Mouse (Mus musculus) kidney, adult 2 months (tissue): ENCODE data around the gene 4932438H23Rik. TPM values are rescaled to one million over a fixed set of nuclear protein-coding genes. Genes with fewer than 3 reads are reported as not detected.

Source experiments
- DNase-seq: peaks from one replicate; pipeline ENCODE4 v3.0.0; 2021
- H3K27ac ChIP-seq: fragments of 200-500 bp; 2 replicates; pipeline ENCODE4 v1.5.1; 2012; ENCODE audit warnings: low read depth, low read length, control low read depth, inconsistent platforms; ENCODE audit not compliant: insufficient read depth
- H3K27me3 ChIP-seq: fragments of 200-500 bp; replicated peaks from 2 replicates; pipeline ENCODE4 v1.6.1; 2012; ENCODE audit warnings: mild to moderate bottlenecking, moderate library complexity, low read length, inconsistent platforms; ENCODE audit not compliant: control insufficient read depth, insufficient read depth
- H3K36me3 ChIP-seq: fragments of 200-500 bp; 2 replicates; pipeline ENCODE4 v1.6.1; 2012; ENCODE audit warnings: mild to moderate bottlenecking, moderate library complexity, low read length, inconsistent platforms; ENCODE audit not compliant: control insufficient read depth, insufficient read depth
- H3K4me1 ChIP-seq: fragments of 200-500 bp; 2 replicates; pipeline ENCODE4 v1.6.1; 2011; ENCODE audit warnings: low read length; ENCODE audit not compliant: control insufficient read depth, insufficient read depth
- H3K4me3 ChIP-seq: fragments of 200-500 bp; 2 replicates; pipeline ENCODE4 v1.5.1; 2011; ENCODE audit warnings: mild to moderate bottlenecking, low read depth, low read length, control low read depth; ENCODE audit not compliant: insufficient read depth
- CTCF ChIP-seq: fragments of 200-500 bp; conservative IDR thresholded peaks from 2 replicates; pipeline ENCODE4 v1.5.1; 2011; ENCODE audit warnings: low read depth, mild to moderate bottlenecking, control low read depth, low read length, moderate library complexity, mixed read lengths; ENCODE audit not compliant: insufficient read depth, insufficient read length
- POLR2A ChIP-seq: fragments of 200-500 bp; IDR thresholded peaks from one replicate; pipeline ENCODE4 v1.6.1; 2011; ENCODE audit warnings: low read depth, low read length, control low read depth
- WGBS: fragments of 180-500 bp; shearing (Covaris S2); methylation state at CpG from one replicate; pipeline ENCODE4 v1.1.7; 2018; 5-methylcytosine and 5-hydroxymethylcytosine counted together
- polyA plus RNA-seq: library from polyadenylated mRNA; depleted of rRNA; stranded (reverse); fragments of >200 nt; gene quantifications from 2 replicates; pipeline ENCODE4 v1.2.3, GENCODE M21; 2012

4932438H23Rik gene
- polyA plus RNA-seq, 1 experiment: 0.14 TPM

DNA sequence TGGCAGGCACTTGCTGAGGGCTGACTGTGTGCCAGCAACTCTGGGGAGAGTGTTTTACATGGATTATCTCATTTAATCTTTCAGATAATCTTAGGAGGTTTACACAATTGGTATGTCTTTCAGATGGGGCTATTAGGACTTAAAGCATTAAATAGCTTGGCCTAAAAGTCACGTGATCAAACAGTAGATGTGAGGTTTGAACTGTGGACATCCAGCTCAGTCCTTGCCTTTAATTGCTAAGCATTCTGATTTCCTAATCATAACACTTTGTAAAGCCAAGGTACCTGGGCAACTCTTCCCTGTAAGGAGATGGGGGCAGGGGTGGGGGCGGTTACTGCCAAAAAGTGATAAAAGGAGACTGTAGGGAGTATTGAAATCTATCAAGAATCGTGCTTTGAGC lies 41.7 kb upstream of the 4932438H23Rik start:
- TF ChIP-seq POLR2A (no peak), CTCF (no peak)
- Histone ChIP-seq H3K4me1 (no peaks in the 10 kb centered on the region), H3K4me3 (no peak overlapping the region), H3K27ac (no peak overlapping the region), H3K36me3 (no peaks in the 10 kb centered on the region), H3K27me3 (no peaks in the 10 kb centered on the region; the same call in 1 of the 2 replicates)
- DNase-seq: no peak
- 83% methylated on average over 3 of the region's 3 CpGs for WGBS

DNA sequence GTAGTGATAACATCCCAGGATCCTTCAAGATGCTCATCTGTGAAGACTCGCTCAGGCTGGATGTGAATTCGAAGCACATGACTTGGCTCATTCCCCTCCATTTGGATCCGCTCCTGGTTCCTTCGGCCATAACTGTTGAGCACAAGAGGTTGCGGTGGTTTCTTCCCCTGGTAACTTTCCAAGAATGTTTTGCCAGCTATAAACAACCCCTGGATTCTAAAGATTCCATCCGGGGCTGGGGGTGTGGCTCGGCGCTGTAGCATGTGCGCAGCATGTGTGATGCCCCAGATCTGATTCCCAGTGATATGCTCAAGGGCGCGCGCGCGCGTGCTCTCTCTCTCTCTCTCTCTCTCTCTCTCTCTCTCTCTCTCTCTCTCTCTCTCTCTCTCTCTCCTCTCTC lies 35.0 kb upstream of the 4932438H23Rik start:
- Histone ChIP-seq H3K4me3 (no peak overlapping the region), H3K4me1 (no peaks in the 10 kb centered on the region), H3K27ac (no peak overlapping the region), H3K27me3 (no peaks in the 10 kb centered on the region), H3K36me3 (no peaks in the 10 kb centered on the region)
- 90% methylated on average over 15 of the region's 15 CpGs for WGBS
- no peak for DNase-seq
- no peak for TF ChIP-seq CTCF
- no peak for TF ChIP-seq POLR2A

DNA sequence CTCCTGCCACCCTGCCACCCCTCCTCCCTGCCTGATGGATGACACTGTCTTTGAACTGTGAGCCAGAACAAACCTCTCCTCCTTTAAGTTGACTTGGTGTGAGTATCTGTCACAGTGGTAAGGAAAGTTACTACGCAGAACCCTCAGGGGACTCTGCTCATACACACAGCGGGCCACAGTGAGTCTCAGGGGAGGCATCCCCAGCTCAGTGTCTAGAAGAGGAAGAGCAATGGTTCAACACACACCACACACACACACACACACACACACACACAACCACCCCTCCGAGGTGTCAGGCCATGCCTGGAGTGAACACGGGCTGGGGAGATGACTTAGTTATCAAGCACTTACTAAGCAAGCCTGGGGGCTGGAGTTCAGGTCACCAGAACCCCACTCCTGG lies 33.5 kb upstream of the 4932438H23Rik start:
- H3K27me3 ChIP-seq: no peaks in the 10 kb centered on the region
- TF ChIP-seq CTCF (no peak), POLR2A (no peak)
- 70% methylated on average over 4 of the region's 4 CpGs for WGBS
- no peak for DNase-seq
- H3K27ac ChIP-seq: no peak overlapping the region
- no peaks in the 10 kb centered on the region for H3K36me3 ChIP-seq
- no peaks in the 10 kb centered on the region for H3K4me1 ChIP-seq
- no peak overlapping the region for H3K4me3 ChIP-seq

DNA sequence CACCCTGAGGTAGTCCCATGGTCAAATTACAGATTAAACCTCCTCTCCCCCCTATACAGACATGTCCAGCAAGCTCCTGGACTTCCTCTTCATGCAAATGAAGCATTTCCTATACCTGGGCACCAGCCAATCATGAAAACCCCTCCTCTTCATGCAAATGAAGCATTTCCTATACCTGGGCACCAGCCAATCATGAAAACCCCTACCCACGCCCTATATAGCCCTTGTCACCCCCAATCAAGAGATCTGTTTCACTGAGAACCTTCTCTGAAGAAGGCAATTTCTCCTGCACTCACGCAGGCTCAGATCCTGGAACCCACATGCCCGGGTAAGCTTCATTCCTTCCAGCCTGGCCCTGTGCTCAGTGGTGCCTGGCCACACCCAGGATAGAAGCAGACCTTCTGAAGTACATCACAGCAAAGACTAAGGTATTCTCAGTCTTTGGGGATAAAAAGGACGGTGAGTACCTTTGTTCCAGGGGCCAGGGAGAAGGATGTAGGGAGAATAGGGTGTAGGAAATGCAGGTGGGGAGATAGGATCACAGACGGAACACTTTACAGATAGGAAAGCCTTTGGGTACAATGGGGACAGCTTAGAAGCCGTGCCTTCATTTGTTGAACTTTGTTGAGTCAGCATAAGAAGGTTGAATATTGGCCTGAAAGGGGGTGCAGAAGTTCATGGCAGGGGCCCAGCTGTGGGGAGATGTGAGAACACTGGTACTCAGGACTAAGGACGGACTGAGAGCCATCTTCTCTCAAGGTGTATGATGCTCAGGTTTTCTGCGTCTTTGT lies 32.0 kb upstream of the 4932438H23Rik start:
- no peak for DNase-seq
- H3K4me1 ChIP-seq: no peaks in the 10 kb centered on the region
- H3K36me3 ChIP-seq: no peaks in the 10 kb centered on the region
- no peaks in the 10 kb centered on the region for H3K27me3 ChIP-seq
- H3K4me3 ChIP-seq: no peak overlapping the region
- H3K27ac ChIP-seq: no peak overlapping the region
- TF ChIP-seq POLR2A (no peak), CTCF (no peak)
- WGBS: 75% methylated on average over 8 of the region's 8 CpGs

DNA sequence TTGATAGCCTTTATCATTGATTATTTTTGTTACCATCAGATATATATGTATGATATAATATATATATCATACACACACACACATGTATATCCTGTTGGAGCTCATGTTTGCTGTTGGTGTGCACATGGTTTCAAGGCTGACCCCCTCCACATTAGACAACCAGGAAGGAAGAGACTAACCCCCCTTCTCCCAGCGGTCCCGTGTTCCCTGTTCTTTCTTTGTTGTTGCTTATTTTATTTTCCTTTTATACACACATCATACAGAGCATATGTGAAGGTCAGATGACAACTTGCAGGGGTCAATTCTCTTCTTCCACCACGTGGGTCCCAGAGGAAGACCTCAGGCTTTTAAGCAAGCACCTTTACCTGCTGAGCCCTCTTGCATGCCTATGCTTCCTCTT lies 29.3 kb upstream of the 4932438H23Rik start:
- no peaks in the 10 kb centered on the region for H3K36me3 ChIP-seq
- 71% methylated on average over 3 of the region's 3 CpGs for whole genome bisulfite sequencing
- H3K27ac ChIP-seq: no peak overlapping the region
- H3K4me3 ChIP-seq: no peak overlapping the region
- DNase-seq: no peak
- TF ChIP-seq POLR2A: no peak
- TF ChIP-seq CTCF: no peak
- no peaks in the 10 kb centered on the region for H3K27me3 ChIP-seq
- H3K4me1 ChIP-seq: no peaks in the 10 kb centered on the region

DNA sequence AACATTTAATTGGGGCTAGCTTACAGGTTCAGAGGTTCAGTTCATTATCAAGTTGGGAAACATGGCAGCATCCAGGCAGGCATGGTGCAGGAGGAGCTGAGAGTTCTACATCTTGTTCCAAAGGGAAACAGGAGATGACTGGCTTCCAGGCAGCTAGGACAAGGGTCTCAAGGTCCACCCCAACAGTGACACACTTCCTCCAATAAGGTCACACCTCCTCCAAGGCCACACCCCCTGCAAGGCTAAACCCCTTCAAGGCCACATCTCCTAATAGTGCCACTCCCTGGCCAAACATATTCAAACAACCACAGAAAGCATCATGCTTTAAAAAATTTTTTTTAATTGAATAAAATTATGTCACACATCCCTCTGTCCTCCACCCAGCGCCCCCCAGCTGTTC lies 28.9 kb upstream of the 4932438H23Rik start:
- Histone ChIP-seq H3K27me3 (no peaks in the 10 kb centered on the region), H3K4me3 (no peak overlapping the region), H3K36me3 (no peaks in the 10 kb centered on the region), H3K4me1 (no peaks in the 10 kb centered on the region), H3K27ac (no peak overlapping the region)
- no peak for DNase-seq
- TF ChIP-seq POLR2A: no peak
- TF ChIP-seq CTCF: no peak
- 86% methylated on average over 1 of the region's 1 CpGs for WGBS

DNA sequence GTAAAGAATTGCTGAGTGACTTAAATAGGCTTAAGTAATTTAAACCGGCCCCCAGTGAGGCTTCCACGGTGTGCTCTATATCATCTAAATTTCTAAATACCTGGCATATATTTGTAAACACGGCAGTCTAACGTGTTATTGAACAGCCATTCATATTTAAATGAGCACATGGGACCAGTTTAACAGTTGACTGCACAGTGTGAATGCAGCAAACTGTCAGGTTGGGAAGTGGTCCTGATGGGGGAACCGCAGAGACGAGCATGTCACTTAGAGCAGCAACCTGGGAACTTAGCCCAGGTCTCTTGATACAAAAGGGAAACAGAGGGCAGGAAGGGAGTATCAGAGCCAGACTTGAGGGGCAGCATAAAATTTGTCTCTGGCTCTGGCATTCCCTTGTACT lies 25.0 kb upstream of the 4932438H23Rik start:
- H3K36me3 ChIP-seq: no peaks in the 10 kb centered on the region
- DNase-seq: no peak
- 50% methylated on average over 6 of the region's 6 CpGs for WGBS

More for the DNA sequence above, 25.0 kb upstream of the 4932438H23Rik start:
- Histone ChIP-seq H3K27me3 (no peaks in the 10 kb centered on the region), H3K4me3 (no peak overlapping the region), H3K27ac (no peak overlapping the region), H3K4me1 (no peaks in the 10 kb centered on the region)
- TF ChIP-seq POLR2A (no peak), CTCF (no peak)
